Mouse (Mus musculus) left cerebral cortex, postnatal 25 days (tissue): ENCODE measurements around the gene Coro1b. TPM values are rescaled to one million over a fixed set of nuclear protein-coding genes. Genes with fewer than 3 reads are reported as not detected.

Source experiments
- DNase-seq, 2 experiments: peaks; one replicate each; pipeline ENCODE4 v3.0.0; 2022; ENCODE audit warnings: low spot score in 2 of 2, mixed read lengths in 1 of 2
- intact Hi-C: fragments of 180-260 bp; cut with DNase I; formaldehyde crosslinking; loops from one replicate; pipeline ENCODE4 v1.15.1; 2025
- total RNA-seq, 2 experiments: library from RNA; stranded (reverse); gene quantifications; 2 replicates each; pipeline ENCODE4 v1.2.3; 2021

The Coro1b gene
- total RNA-seq, 2 experiments from 2014 or later, result 75.6 to 82.8 TPM

DNA sequence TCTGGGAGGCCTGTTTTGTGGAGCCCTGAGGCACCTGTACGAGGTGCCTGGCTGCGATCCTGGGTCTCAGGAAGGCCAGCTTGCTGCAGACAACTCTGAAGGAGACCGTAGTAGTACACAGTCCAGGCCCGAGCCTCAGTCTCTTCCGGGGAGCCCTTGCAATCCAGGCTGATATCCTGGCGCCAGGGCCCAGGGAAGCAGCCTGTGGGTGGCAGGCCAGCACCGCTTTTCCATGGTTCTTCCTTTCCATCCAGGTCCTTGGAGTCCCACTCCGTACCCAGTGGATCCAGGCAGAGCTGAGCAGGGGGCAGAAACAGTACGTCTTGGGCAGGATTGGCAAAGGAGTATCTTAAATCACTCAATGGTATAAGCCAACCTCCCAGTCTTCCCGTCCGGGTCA, 24.5 kb downstream of the Coro1b start:
- intact Hi-C loops, result no loop called here
- no peak for DNase-seq

DNA sequence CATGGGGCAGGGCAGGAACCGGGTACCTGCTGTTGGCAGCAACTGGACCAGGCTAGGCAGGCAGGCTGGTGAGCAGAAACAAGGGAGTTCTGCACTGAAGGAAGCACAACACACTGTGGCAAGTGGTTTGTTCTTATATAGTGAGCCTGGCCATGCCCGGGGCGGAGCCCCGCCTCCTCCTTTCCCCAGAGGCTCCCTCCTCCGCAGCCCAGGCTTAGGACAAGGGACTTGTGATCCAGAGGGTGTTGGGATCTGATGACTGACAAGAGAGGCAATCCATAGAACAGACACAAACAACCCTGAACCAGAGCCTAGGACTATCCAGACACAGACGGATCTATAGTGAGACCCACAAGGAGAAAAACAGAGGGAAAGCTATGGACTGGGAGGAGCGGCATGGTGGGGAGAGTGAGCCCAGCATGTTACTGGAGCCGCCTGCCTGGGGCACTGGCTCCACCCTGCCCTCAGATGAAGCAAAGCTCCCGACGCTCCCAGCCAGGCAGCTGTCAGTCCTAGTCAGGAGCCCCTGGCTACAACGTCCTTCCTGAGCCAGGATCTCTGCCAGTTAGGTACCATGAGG, 27.0 kb downstream of the Coro1b start, which contains the start of gene Carns1:
Gene Carns1, minus strand, starts transcription at position 112 of the 580 bp plus-strand sequence.
- intact Hi-C loops, result no loop called here
- DNase-seq, result peak in 1 of 2 experiments; percentile 51

DNA sequence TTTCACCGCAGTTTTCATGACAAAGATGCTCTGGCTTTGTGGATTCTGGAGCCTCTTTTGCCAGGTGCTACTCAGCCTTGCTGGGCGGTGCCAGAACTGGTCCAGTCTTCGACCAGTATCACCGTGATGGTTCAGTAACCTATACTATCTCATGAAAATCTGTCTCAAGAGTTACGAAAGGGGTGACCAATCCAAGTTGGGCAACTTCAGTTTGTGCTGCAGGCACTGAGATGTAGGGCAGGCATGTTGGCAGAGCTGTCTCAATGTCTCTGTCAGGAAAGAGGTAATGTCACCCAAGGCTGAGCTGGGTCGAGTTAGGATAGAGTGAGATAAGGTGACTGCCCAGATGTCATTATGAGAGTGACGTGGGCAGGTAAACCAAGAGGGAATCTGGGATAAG, 32.0 kb downstream of the Coro1b start:
- DNase-seq, result no peak
- intact Hi-C loops, result no loop called here

DNA sequence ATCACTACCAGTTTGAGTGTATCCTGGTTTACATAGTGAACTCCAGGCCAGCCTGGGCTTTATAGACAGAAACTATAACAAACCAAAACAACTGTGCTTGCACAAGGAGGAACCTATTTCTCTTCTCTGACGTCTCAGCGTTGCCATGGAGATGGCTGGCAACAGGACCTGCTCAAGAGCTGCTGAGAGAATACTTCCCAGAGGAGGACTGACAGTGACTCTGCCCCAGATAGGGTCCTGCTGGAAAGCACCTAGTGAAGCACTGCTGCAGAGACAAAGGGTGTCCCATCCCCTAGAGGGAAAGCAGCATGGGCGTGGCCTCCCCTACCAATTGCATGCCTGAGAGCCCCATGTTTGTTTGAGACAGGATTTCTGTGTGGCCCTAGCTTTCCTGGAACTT, 33.5 kb downstream of the Coro1b start:
- intact Hi-C loops, result no loop called here
- DNase-seq, result peak; percentile 80 to 94

DNA sequence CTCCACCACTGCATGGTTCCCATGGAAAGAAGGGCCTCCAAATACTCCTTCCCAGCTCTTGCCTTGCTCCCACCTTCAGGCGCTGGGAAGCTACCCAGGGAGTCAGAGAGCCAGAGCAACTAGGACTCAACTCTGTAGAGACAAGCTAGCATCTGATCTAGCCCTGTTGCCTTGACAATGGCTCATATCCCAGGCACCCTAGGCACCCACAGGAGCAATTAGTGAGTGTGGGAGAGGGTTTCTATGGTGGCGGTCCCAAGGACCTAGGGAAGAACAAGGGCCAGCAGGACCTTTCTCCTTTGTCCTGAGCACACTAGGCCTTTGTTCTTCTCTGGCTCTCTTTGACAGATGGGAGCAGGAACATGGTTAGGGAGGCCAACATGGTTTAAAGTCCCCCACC, 35.3 kb downstream of the Coro1b start:
- intact Hi-C loops, result no loop called here
- no peak for DNase-seq

DNA sequence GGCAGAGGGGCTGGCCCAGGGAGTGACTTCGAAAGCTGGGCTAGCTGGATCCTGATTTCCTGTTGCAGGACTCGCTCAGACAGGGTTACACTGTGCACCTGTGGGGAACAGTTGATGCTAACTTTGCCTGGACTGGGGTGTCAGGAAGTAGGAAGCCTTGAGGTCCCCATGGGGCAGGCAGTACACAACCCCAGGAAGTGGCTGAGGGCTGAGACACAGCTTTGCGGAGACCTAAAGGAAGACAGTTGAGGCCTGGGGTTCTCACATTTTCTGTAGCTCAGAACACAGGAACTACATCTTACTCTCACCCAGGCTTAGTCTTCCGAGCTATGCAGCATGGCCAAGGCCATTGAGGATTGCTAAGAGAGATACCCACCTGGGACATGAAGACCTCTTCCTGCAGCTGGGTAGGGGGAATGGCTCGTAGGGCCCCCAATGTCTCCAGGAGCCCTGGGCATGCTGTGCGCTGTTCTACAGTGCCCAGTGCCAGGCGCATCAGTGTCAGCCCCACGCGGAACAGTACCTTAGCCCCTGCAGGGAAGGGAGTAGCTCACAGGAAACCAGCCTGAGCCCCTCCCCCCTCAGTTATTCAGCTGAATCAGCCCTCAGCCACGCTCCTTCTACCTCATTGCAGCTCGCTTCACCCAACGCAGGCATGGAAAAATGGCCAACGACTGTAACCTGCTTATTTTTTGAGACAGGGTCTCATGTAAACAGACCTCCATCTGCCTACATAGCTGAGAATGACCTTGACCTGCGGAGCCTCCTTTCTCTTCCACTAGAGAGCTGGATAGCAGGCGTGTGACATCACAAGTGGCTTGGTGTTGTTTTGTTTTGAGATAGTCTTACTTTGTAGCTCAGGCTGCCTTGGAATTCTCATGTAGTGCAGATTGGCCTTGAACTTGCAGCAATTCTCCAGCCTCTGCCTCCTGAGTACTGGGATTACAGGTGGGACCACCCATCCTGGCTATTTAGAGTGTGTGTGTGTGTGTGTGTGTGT, 36.9 kb downstream of the Coro1b start:
- DNase-seq, result no peak
- intact Hi-C loops, result no loop called here

DNA sequence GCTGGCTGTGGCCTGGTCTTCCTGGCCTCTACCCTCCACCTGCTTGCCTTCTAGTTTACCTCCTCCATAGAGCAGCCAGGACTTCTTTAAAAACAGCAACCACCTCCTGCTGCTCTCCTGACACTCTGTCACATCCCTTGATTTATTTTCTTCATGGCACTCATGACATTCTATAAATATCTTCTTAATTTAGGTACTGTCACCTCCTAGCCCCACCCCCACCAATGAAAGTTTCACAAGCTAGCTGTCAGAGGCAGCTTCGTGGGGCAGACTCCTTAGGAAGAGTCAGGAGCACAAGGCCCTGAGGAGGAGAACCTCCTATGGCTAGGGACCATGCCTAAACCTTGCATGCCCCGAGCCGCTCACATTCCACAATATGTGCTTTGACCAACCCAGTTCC, 38.9 kb downstream of the Coro1b start:
- DNase-seq, result no peak
- intact Hi-C loops, result no loop called here

DNA sequence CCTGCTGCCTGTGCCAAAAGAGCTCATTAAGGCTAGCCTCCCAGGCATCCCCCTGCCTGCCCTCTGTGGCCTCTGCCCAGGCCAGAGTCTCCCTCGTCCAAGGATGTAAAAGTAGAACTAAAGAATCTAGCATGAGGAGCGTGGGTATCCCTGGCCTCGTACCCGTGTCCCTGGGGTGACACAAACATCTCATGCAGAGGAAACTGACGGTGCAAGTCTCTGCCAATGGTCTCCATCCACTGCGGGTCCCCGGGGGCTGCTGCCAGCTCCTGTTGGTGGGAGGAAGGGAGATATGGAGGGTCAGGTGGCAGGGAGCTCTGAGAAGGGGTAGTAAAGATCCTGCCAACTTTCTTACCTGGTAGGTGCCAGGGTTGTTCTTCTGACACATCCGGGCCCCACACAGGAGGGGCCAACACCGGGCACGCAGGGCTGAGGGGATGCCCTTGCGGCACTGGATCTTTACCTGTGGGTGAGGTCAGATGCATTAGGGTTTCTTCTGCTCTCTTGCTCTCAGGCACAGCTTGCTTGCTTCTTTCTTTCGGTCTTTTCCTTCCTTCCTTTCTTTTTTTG, 40.7 kb downstream of the Coro1b start:
- intact Hi-C loops, result no loop called here
- no peak for DNase-seq

DNA sequence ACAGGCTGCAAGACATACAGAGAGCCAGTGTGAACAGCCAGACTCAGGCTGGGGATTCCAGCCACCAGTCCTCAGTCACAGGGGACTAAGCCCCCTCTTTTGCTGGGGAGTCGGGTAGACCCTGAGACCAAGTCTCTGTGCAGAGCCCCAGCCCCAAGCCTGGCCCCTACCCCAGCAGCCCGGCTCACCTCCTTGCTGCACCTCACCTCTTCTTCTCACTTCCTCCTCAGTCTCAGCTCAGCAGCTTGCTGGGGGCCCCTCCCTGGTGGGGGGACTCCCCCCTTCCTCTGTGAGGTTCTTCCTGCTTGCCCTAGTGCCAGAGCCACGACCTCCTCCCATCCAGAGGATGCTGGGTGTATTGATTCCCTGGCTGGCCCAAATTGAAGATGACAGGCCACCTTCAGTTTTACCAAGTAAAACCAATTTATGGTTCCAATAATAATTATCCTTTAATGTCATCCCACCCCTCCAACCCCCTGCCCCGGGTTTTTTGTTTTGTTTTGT, 42.5 kb downstream of the Coro1b start, which contains the start of gene Tbc1d10c:
Gene Tbc1d10c, minus strand, starts transcription at position 454 of the 504 bp plus-strand sequence.
- DNase-seq, result no peak
- intact Hi-C loops, result no loop called here

DNA sequence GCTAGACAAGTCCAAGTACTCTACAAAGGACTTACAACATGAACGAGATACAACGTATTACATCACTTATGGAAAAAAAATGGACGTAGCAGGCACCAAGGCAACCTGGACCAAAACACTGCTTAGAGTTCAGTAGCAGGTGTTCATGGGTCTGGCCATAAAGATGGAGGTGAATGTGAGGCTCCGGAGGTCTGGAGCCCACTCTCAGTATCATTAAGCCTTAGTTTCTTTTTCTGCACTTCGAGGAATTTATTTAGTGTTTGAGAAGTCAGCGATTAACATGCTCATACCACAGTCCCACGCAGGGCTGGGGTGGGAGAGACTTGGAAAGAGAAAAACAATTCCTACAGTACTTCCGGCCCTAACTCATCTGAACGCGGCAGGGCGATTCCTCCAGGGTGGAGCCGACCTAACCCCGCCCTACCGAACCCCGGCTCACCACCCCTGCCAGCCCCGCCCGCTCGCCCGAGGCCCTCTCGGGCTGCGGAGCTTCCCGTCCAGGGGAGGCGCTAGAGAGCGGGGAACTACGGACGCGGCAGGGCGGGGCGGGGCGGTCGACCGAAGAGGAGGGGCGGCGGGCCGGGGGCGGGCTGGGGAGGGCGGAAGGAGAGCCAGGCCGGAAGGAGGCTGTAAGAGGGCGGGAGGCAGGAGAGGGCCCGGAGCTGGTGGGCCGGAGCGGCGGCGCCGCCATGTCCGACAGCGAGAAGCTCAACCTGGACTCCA, 43.3 kb downstream of the Coro1b start, which contains the start of gene Ppp1ca:
Gene Ppp1ca, plus strand, starts transcription at position 538 of the 723 bp plus-strand sequence.
- intact Hi-C loops, result loop anchor here (1.0 to 2.0 kb wide), 2 partner anchors 10 to 23 kb away; partner anchors contain the start of gene Rad9a
- DNase-seq, result peak; percentile 89 to 92

DNA sequence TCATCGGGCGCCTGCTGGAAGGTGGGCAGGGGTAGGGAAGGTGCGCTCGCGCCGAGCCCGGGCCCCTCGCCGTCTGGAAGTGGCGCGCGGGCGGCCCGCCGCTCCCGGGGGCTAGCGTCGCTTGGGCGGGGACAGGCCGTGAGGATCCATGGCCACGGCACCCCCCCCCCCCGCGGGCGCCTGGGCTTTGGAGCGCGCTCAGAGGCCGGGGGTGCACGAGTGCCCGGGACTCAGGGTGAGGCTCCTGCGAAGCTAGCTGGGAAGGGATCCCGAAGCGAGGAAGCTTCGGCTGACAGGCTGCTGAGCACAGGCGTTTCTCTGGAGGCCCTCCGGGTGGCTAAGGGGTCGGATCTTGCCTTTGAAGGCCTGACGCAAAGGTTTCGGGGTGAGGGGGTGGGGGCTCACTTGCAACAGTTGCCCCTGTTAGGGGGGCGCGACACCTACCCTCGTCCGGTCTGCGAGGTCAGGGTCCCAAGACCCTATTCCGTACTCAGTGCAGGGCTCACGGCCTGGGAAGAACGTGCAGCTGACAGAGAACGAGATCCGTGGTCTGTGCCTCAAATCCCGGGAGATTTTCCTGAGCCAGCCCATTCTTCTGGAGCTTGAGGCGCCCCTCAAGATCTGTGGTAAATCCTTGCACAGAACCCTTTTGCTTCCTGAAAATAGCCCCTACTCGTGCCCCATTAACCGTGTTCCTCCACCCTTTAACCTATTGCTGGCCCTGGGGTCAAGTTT, 44.0 kb downstream of the Coro1b start:
- no peak for DNase-seq
- intact Hi-C loops, result loop anchor here (1.0 to 2.0 kb wide), 2 partner anchors 9 to 24 kb away; partner anchors contain the start of gene Rad9a

DNA sequence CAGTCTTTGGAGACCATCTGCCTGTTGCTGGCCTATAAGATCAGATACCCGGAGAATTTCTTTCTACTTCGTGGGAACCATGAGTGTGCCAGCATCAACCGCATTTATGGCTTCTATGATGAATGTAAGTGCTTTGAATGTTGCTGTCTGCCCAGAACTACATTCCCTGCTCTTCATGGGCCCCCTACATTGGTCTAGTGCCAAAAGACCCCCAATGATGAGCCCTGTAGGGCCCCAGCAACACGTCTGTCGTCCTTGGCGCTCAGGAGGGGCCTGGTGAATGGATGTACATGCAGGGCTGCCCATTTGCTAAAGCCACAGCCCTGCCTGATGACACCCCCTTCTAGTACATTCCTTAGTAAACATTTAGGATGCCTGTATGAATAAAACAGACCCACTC, 44.7 kb downstream of the Coro1b start:
- intact Hi-C loops, result loop anchor here (2.0 kb wide), 1 partner anchor 24 kb away; no protein-coding TSS in a partner anchor
- no peak for DNase-seq

DNA sequence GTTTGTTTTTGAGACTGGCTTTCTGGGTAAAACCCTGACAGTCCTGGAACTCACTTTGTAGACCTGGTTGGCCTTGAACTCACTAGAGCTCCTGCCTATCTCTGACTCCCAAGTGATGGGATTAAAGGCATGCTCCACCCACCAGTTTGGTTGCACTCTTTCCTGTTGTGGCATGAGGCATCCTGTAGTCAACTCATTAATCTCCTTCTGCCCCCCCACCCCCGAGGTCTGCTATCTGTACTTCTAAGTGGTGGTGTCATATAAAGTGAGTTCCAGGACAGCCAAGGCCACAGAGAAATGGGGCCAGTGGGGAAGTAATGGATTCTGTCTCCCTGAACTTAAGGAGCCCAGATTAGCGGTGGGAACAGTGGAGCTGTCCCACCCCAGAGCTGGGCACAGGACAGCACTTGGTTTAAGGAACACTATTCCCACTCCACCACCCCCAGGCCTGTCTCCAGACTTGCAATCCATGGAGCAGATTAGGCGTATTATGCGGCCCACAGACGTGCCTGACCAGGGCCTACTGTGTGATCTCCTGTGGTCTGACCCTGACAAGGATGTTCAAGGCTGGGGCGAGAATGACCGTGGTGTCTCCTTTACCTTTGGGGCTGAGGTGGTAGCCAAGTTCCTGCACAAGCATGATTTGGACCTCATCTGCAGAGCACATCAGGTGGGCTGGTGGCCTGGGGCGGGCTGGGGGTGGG, 45.8 kb downstream of the Coro1b start:
- intact Hi-C loops, result no loop called here
- no peak for DNase-seq

DNA sequence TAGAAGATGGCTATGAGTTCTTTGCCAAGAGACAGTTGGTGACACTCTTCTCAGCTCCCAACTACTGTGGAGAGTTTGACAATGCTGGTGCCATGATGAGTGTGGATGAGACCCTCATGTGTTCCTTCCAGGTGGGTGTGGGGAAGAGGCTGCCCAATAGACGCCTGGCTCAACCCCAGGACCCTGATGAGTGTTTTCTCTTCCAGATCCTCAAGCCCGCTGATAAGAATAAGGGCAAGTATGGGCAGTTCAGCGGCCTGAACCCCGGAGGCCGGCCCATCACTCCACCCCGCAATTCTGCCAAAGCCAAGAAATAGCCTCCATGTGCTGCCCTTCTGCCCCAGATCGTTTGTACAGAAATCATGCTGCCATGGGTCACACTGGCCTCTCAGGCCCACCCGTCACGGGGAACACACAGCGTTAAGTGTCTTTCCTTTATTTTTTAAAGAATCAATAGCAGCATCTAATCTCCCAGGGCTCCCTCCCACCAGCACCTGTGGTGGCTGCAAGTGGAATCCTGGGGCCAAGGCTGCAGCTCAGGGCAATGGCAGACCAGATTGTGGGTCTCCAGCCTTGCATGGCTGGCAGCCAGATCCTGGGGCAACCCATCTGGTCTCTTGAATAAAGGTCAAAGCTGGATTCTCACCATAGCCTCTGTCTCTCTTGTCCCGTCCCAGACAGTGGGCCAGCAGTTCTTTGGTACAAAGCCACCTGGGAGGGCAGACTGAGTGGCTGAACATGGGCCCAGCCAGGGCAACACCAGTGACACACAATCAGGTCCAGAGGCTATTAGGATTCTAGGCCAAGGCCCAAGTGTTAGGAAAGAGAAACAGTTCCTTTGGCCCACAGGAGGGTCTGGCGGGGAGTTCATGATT, 46.6 kb downstream of the Coro1b start:
- no peak for DNase-seq
- intact Hi-C loops, result no loop called here

DNA sequence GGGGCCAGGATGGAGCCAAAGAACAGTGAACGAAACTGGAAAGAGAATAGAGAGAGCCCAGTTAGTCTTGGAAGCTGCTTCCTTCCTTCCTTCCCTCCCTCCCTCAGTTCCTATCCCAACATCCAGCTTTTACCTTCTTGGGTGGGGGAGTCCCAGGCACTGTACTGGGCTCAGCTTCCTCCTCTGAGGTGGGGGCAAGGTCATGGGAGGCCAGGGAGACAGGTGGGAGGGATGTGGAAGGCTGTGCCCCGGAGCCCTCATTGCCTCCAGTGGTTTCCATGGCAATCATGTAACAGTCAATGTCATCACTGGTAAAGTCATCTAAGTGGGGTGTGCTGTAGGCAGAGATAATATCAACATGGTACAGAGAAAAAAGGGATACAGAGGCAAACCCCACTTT, 47.6 kb downstream of the Coro1b start:
- intact Hi-C loops, result no loop called here
- DNase-seq, result no peak

DNA sequence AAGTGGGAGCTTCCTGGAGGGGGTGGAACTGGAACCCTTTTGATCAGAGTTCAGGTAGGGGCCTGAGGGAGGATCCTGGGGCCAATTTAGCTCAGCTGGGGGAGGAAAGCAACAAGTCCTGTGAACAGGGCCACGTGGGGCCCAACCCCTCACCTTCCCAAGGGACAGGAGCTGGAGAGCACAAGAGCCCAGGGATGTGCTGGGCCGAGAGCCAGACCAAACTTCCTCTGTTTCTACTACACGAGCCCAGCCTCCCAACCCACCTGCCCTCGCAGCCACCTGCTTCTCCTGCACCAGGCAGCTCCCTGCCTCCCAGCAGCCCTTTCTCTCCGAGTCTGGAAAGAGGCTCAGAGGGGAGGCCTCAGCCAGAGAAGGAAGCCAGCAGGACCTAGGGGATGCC, 48.1 kb downstream of the Coro1b start:
- no peak for DNase-seq
- intact Hi-C loops, result no loop called here

DNA sequence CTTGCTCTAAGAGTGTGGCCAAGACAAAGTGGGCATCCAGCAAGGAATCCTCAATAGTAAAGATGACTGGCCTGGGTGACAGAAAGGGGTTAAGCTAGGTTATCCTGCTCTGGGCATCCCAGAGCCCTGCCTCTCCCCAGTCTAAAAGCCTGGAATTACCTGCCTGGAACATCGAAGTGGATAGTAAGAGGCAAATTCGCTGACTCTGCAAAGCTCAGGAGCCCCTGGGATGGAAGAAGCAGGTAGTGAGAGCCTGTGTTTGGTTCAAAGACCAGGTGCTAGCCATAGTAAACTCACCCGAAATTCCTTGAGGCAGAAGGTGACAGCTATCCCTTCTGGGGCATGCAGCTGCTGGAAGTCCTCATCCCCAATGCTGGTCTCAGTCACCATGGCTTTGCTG, 48.8 kb downstream of the Coro1b start:
- intact Hi-C loops, result no loop called here
- no peak for DNase-seq
